Comparison of ENCODE assay signal across 38 mouse cellular contexts in the genomic region with DNA sequence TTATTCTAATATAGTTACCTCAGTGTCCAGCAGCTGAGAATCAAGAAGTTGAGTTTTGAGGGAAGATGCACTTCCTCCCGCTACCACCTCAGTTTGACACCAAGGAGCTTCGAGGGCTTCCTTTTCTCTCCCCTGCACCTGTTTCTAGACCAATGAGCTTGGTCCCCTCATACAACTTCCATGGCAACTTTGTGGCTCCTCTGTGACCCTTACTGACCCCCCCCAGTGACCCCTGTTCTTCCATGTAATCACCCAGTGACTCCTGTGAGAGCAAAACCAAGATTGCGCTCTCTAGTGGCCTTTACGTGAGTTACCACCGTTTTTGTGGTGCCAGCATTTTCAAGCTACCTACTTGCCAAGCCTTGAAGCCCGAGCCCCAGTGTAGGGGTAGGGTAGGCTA. TPM values are rescaled to one million over a fixed set of nuclear protein-coding genes. Genes with fewer than 3 reads are reported as not detected.
"Had no signal": no experiment of that assay in that cellular context is flagged by ENCODE, and none has a peak within 500 bp of the region (broad histone marks: within the 10 kb centered on the region; RNA-seq: fewer than 3 reads in every experiment).

A gene (minus strand): TSS at position 101 of the 400 bp plus-strand sequence.

- DNase-seq: left cerebral cortex, postnatal 4 days; liver; liver, embryonic 13.5 days; liver, postnatal 0 days; lung, adult 18-20 months; lung, adult 2 months; lung, embryonic 14.5 days; lung, postnatal 10 days; lung, postnatal 14 days; lung, postnatal 36 days; lung, postnatal 4 days; midbrain, embryonic 14.5 days had no signal

- H3K9ac ChIP-seq: limb, embryonic 12.5 days; limb, embryonic 13.5 days; limb, embryonic 15.5 days; liver, embryonic 12.5 days; liver, embryonic 13.5 days; liver, embryonic 14.5 days; liver, embryonic 15.5 days; liver, postnatal 0 days; lung, embryonic 14.5 days; lung, embryonic 15.5 days; midbrain, embryonic 12.5 days; midbrain, embryonic 13.5 days; midbrain, embryonic 15.5 days; neural tube, embryonic 12.5 days; neural tube, embryonic 13.5 days had no signal

- H3K4me2 ChIP-seq: limb, embryonic 12.5 days; limb, embryonic 13.5 days; limb, embryonic 15.5 days; liver, embryonic 11.5 days; liver, embryonic 12.5 days; liver, embryonic 13.5 days; liver, embryonic 15.5 days; lung, embryonic 14.5 days; lung, embryonic 15.5 days; midbrain, embryonic 11.5 days; midbrain, embryonic 12.5 days; midbrain, embryonic 13.5 days; midbrain, embryonic 15.5 days; neural tube, embryonic 12.5 days; neural tube, embryonic 13.5 days had no signal

- H3K4me1 ChIP-seq: limb, embryonic 10.5 days; limb, embryonic 12.5 days; limb, embryonic 13.5 days; limb, embryonic 15.5 days; liver, embryonic 12.5 days; liver, embryonic 13.5 days; liver, embryonic 15.5 days; lung, embryonic 15.5 days; megakaryocyte, embryonic 14.5 days; midbrain, embryonic 10.5 days; midbrain, embryonic 12.5 days; midbrain, embryonic 13.5 days; midbrain, embryonic 15.5 days; neural tube, embryonic 12.5 days; neural tube, embryonic 13.5 days had no signal

- H3K4me3 ChIP-seq: limb, embryonic 10.5 days; limb, embryonic 12.5 days; limb, embryonic 13.5 days; limb, embryonic 15.5 days; liver, embryonic 12.5 days; liver, embryonic 13.5 days; liver, embryonic 15.5 days; lung, embryonic 15.5 days; megakaryocyte, embryonic 14.5 days; midbrain, embryonic 10.5 days; midbrain, embryonic 12.5 days; midbrain, embryonic 13.5 days; midbrain, embryonic 15.5 days; myocyte; neural tube, embryonic 12.5 days; neural tube, embryonic 13.5 days had no signal

- H3K27me3 ChIP-seq: limb, embryonic 15.5 days; liver, embryonic 12.5 days; liver, embryonic 13.5 days; liver, embryonic 15.5 days; lung, embryonic 15.5 days; megakaryocyte, embryonic 14.5 days; midbrain, embryonic 15.5 days; neural tube, embryonic 12.5 days had no signal

- H3K27ac ChIP-seq: limb, embryonic 10.5 days; limb, embryonic 12.5 days; limb, embryonic 13.5 days; limb, embryonic 15.5 days; liver, embryonic 12.5 days; liver, embryonic 13.5 days; liver, embryonic 14.5 days; liver, embryonic 15.5 days; lung, embryonic 15.5 days; macrophage; midbrain, embryonic 10.5 days; midbrain, embryonic 12.5 days; midbrain, embryonic 13.5 days; midbrain, embryonic 15.5 days; neural tube, embryonic 12.5 days; neural tube, embryonic 13.5 days had no signal

- H3K9me3 ChIP-seq: limb, embryonic 10.5 days; limb, embryonic 12.5 days; limb, embryonic 13.5 days; limb, embryonic 15.5 days; liver, embryonic 12.5 days; liver, embryonic 13.5 days; liver, embryonic 15.5 days; lung, embryonic 15.5 days; midbrain, embryonic 10.5 days; midbrain, embryonic 12.5 days; midbrain, embryonic 13.5 days; midbrain, embryonic 15.5 days; neural tube, embryonic 12.5 days; neural tube, embryonic 13.5 days had no signal

- H3K36me3 ChIP-seq: limb, embryonic 10.5 days; limb, embryonic 12.5 days; limb, embryonic 13.5 days; limb, embryonic 15.5 days; liver, embryonic 12.5 days; liver, embryonic 13.5 days; liver, embryonic 15.5 days; lung, embryonic 15.5 days; midbrain, embryonic 10.5 days; midbrain, embryonic 12.5 days; midbrain, embryonic 13.5 days; midbrain, embryonic 15.5 days; neural tube, embryonic 12.5 days; neural tube, embryonic 13.5 days had no signal

- ATAC-seq: liver, embryonic 12.5 days; liver, postnatal 0 days; midbrain, embryonic 13.5 days; midbrain, embryonic 15.5 days; midbrain, embryonic 16.5 days had no signal

RNA-seq across cellular contexts. Expression of the gene that starts here (rescaled TPM):
- polyA plus RNA-seq: limb, embryonic 10.5 days; limb, embryonic 11.5 days; limb, embryonic 12.5 days; limb, embryonic 13.5 days; limb, embryonic 15.5 days; liver, adult 2 months; liver, embryonic 11.5 days; liver, embryonic 12.5 days; liver, embryonic 13.5 days; liver, embryonic 14.5 days; liver, embryonic 15.5 days; liver, embryonic 16.5 days; liver, postnatal 0 days; lung, adult 2 months; lung, embryonic 14.5 days; lung, embryonic 15.5 days; lung, embryonic 16.5 days; macrophage; midbrain, embryonic 10.5 days; midbrain, embryonic 11.5 days; midbrain, embryonic 12.5 days; midbrain, embryonic 13.5 days; midbrain, embryonic 14.5 days; midbrain, embryonic 15.5 days; midbrain, embryonic 16.5 days; midbrain, postnatal 0 days; myocyte; neural tube, embryonic 11.5 days; neural tube, embryonic 12.5 days; neural tube, embryonic 13.5 days had no signal
